Mouse (Mus musculus) T-helper 2 cell (primary cell): Measurements from ENCODE around the gene Trim27.

ENCODE experiments used
- in situ Hi-C: fragments of 300-600 bp; cut with MboI, MseI; formaldehyde crosslinking; loops from one replicate; pipeline ENCODE4 v1.15.1; 2025; ENCODE audit warnings: high pct_unique_total_duplicates

Trim27 gene

DNA sequence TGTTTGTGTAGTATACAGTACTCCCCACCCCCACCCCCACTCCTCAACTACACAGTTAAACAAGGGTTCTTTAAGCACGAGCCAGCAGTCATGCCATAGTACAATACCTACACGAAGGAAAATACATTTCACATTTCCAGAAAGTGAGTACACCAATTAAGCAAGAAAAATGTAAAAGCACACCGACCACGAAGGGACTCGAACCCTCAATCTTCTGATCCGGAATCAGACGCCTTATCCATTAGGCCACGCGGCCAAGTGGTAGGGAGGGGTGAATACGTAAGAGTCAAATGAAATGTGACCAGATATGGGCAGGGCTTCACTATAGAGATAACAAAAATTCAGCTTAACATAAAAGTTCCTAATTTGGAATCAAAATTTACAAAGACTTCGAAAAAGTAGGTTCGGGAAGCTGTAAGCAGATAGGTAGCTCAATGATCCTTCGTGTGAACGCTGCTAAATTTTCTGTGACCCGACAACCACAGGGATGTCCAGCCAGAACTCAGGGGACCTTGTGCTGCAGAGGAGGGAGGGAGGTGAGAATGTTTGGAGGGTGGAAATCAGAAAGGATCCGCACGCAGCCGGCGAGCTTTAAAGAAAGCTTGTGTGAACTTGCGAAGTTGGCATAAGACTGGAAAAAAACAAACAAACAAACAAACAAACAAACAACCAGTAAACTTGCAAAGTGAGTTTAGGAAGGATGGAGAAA, 36.2 kb downstream of the Trim27 start:
- in situ Hi-C loops: no loop called here

DNA sequence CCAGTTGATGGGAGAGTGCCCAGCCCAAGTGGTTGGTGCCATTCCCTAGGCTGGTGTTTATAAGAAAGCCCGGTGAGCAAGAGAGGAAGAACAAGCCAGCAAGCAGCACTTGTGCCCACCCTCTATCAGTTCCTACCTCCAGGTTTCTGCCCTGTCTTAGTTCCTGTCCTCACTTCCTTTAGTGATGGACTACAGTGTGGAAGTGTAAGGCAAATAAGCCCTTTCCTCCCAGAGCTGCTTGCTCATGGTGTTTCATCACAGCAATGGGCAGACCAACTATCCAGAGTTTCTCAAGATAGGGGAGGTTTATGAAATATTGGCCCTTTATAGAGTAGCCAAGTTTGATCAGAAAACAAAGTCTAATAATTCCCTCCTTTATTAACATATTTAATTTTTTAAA, 37.5 kb downstream of the Trim27 start:
- in situ Hi-C loops: no loop called here

DNA sequence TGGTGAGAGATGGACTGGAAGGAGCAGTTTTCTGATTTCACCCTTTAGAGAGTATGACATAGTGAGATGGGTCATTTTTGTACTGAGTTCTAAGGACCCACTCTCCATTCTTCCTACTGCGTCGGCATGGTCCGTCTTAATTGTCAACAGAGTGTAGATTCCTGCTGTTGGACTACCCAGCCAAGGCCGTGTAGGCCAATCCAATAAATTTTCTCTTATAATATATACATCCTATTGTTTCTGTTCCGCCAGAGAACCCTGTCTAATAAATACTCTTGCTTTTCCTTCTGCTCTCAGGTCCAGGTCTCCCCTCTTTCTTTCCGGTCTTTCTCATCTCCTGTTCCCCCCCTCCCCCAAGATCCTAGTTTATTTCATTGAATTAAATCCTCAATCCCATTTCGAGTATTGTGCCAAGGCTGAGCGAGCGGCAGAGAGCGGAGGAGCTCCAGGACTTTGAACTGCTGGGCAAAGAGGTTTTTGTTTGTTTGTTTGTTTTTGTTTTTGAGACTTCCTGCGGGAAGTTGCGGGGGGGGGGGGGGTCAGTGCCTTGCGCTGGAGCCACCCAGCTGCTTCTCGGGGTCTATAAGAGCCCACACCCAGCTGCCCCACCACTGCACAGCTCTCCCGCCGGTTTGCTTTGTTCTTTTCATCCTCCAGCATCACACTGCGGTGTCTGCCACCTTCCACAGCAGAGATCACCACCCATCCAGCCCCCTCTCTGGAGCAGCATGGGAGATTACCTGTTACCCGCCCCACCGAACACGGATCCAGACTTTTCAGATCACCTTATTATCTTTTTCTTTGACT, 42.6 kb downstream of the Trim27 start:
- in situ Hi-C loops: no loop called here

GRCm38 (mm10) chr13:21222463-21223022, 43.3 kb downstream of the Trim27 start:
- in situ Hi-C loops: no loop called here

GRCm38 (mm10) chr13:21223242-21223655, 44.0 kb downstream of the Trim27 start:
- in situ Hi-C loops: no loop called here

- in situ Hi-C loops: no loop called here
Observed at GRCm38 (mm10) chr13:21224376-21224775, 45.1 kb downstream of the Trim27 start.

- in situ Hi-C loops: loop anchor here (25.0 kb wide), 1 partner anchor 487 kb away; the partner anchor contains the start of genes Hist1h2ai, Hist1h2bl, Hist1h2bm and Hist1h3h
Observed at GRCm38 (mm10) chr13:21225206-21225605, 46.0 kb downstream of the Trim27 start.

GRCm38 (mm10) chr13:21226031-21226430, 46.8 kb downstream of the Trim27 start:
- in situ Hi-C loops: loop anchor here (25.0 kb wide), 1 partner anchor 486 kb away; the partner anchor contains the start of genes Hist1h2ai, Hist1h2bl, Hist1h2bm and Hist1h3h

DNA sequence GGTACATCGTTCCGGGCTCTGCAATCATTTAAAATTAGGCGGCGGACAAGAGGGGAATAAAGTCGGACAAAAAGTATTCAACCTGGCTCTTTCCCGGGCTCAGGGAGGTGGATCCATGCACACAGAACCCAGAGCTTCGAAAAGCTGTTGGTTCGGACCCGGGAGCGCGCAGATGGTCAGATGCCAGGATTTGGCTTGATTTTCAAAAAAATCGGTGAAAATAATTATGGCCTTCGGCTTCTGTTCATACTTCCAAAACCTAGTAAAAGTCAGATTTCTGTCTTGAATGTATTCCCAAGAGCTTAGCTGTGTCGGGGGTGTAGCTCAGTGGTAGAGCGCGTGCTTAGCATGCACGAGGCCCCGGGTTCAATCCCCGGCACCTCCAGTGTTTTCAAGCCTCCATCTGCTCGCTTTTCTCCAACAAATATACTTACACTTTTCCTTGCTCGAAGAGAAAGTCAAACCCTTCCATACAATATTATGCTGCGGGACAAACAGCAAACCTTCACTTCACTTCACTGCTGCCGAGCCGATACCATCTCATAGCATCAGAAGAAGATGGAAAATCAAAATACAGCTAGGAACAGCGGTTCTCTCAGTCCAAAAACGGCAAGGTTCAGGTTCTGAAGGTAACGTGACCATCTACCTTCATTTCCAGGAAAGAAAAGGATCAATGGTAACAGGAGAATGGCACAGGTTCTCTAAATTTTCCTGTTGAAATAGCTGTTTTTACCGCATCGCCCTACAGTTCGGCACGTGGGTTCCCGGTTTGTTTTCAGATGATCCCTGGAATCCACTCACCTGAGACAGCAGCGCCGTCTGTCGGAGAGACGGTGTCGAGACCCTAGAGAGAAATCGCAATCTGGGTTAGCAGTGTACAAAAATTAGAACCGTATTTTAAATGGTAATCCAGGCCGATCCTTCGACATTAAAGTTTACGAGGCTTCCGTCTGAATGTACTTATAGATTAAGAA, 54.8 kb downstream of the Trim27 start:
- in situ Hi-C loops: loop anchor here (5.0 to 25.0 kb wide), 2 partner anchors 67 to 478 kb away; partner anchors contain the start of genes Hist1h2ai, Hist1h2bl, Hist1h2bm and Hist1h3h

DNA sequence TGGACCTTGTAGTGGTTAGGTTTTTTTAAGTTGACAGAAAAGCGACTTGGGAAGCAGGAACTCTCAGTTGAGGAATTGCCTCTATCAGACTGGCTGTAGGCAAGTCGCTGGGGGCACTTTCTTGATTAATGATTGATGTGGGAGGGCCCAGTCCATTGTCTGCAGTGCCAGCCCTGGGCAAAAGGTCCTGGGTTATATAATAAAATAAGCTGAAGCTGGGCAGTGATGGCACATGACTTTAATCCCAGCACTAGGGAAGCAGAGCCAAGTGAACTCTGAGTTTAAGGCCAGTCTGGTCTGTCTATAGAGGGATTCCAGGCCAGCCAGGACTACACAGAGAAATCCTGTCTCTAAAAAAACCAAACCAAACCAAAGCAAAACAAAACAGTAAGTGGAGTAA, 57.5 kb downstream of the Trim27 start:
- in situ Hi-C loops: loop anchor here (25.0 kb wide), 1 partner anchor 476 kb away; the partner anchor contains the start of genes Hist1h2ai, Hist1h2bl, Hist1h2bm and Hist1h3h

DNA sequence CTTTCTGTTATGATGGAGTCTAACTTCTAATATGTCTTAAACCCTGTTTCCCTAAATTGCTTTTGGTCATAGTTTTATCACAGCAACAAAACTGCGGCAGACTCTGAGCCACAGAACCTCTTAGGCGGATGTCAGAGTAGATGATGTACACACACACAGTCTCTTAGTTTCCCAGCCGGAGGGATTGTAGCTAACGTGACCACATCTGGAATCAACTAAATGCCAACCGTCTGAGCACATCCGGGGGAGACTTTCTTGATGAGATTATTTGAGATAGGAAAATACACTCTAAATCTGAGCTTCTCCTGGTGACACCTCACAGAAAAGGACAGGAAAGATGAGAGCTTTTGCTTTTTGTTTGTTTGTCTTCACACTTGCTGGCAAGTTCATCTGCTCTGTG, 57.9 kb downstream of the Trim27 start:
- in situ Hi-C loops: loop anchor here (25.0 kb wide), 1 partner anchor 475 kb away; the partner anchor contains the start of genes Hist1h2ai, Hist1h2bl, Hist1h2bm and Hist1h3h

DNA sequence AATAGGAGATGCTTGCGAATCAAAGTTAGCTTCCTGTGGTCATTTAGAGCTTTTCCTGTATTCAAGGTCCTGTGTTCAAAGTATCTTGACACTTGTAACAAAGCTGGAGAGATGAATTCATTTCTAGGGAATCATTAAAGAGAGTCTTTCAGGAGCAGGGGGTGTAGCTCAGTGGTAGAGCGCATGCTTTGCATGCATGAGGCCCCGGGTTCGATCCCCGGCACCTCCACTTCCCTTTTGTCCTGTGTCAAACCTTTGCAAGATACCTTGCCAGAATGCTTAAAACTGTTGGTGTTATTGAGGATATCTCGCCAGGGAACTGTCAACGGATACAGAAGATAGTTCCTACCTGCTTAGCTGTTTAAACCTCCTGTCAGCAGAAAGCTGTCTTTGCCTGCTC, 61.5 kb downstream of the Trim27 start:
- in situ Hi-C loops: loop anchor here (25.0 kb wide), 1 partner anchor 472 kb away; the partner anchor contains the start of genes Hist1h2ai, Hist1h2bl, Hist1h2bm and Hist1h3h

GRCm38 (mm10) chr13:21242408-21243125, 63.3 kb downstream of the Trim27 start:
- in situ Hi-C loops: loop anchor here (25.0 kb wide), 1 partner anchor 470 kb away; the partner anchor contains the start of genes Hist1h2ai, Hist1h2bl, Hist1h2bm and Hist1h3h

GRCm38 (mm10) chr13:21243196-21243595, 64.0 kb downstream of the Trim27 start:
- in situ Hi-C loops: loop anchor here (25.0 kb wide), 1 partner anchor 469 kb away; the partner anchor contains the start of genes Hist1h2ai, Hist1h2bl, Hist1h2bm and Hist1h3h

GRCm38 (mm10) chr13:21244089-21244488, 64.8 kb downstream of the Trim27 start:
- in situ Hi-C loops: loop anchor here (25.0 kb wide), 1 partner anchor 468 kb away; the partner anchor contains the start of genes Hist1h2ai, Hist1h2bl, Hist1h2bm and Hist1h3h
